In the genomic region with DNA sequence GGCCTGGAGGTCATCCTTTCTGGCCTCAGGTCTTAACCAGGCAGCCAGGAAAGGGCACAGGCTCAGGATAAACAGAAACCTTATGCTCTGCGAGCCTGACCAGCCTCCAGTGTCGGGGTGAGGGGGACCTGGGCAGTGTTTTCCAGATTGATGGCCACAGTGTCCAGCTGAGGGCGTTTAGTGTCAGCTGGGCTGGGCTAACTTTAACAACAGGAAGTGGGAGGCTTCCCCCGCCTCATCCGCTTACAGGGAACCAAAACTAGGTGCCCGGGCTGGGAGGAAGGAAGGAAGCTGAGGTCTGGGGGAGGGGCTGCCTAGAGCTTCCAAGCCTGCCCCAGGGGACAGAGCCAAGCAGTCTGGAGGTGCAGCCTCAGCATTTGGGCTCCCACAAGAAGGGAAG, we compare ENCODE assay signal across 8 mouse cellular contexts. TPM values are rescaled to one million over a fixed set of nuclear protein-coding genes. Genes with fewer than 3 reads are reported as not detected.
DNase-seq lines count a peak whose midpoint lies in the region; ATAC-seq and TF ChIP-seq lines count a peak whose summit lies in the region.

No protein-coding gene starts in this region.

- peaks cover 20% of the 10 kb centered on the region for H3K4me1 ChIP-seq in forebrain, postnatal 0 days (ENCODE audit: insufficient read depth)
- H3K4me1 ChIP-seq in lung, embryonic 16.5 days (replicated peaks; ENCODE audit: control insufficient read depth, insufficient read depth, low read length), result peaks cover 30% of the 10 kb centered on the region
- H3K4me1 ChIP-seq in neural tube, embryonic 15.5 days, result peaks cover 52% of the 10 kb centered on the region

- 57% methylated on average over 6 of the region's 6 CpGs for WGBS in forebrain, postnatal 0 days
- 14% methylated on average over 6 of the region's 6 CpGs for WGBS in lung, embryonic 16.5 days
- 22% methylated on average over 6 of the region's 6 CpGs for WGBS in neural tube, embryonic 15.5 days

- H3K9ac ChIP-seq in forebrain, postnatal 0 days, result no peak overlapping the region
- peak overlapping the region; percentile 61 for H3K9ac ChIP-seq in lung, embryonic 16.5 days (ENCODE audit: low read length)
- peak overlapping the region; percentile 42 for H3K9ac ChIP-seq in neural tube, embryonic 15.5 days (replicated peaks)

- intact Hi-C loops in heart, postnatal 36 days (cut with DNase I), result loop anchor here (1.0 to 5.0 kb wide), 2 partner anchors 13 to 106 kb away; a partner anchor contains a TSS

- H3K27ac ChIP-seq in forebrain, postnatal 0 days (ENCODE audit: low read depth, low read length), result no peak overlapping the region
- H3K27ac ChIP-seq in lung, embryonic 16.5 days (ENCODE audit: low read length), result peak overlapping the region; percentile 81
- H3K27ac ChIP-seq in neural tube, embryonic 15.5 days (replicated peaks), result no peak overlapping the region

- no peak overlapping the region for H3K4me3 ChIP-seq in forebrain, postnatal 0 days (ENCODE audit: low read depth, low read length)
- peak overlapping the region; percentile 23 for H3K4me3 ChIP-seq in lung, embryonic 16.5 days (ENCODE audit: low read length)
- H3K4me3 ChIP-seq in neural tube, embryonic 15.5 days (replicated peaks), result peak overlapping the region; percentile 12; the same call in 1 of the 2 replicates

- peak; percentile 14 for ATAC-seq in activated CD4-positive, CD25-positive, alpha-beta regulatory T cell, adult 4 months
- ATAC-seq in forebrain, postnatal 0 days, result no peak
- ATAC-seq in lung, embryonic 16.5 days (ENCODE audit: low read depth), result peak; percentile 5; the same call in 1 of the 2 replicates
- no peak for ATAC-seq in neural tube, embryonic 15.5 days (ENCODE audit: low FRiP score)

- peaks cover 27% of the 10 kb centered on the region for H3K36me3 ChIP-seq in forebrain, postnatal 0 days (ENCODE audit: insufficient read depth)
- H3K36me3 ChIP-seq in lung, embryonic 16.5 days (ENCODE audit: control insufficient read depth, insufficient read depth, low read length), result peaks cover 12% of the 10 kb centered on the region
- H3K36me3 ChIP-seq in neural tube, embryonic 15.5 days, result peaks cover 23% of the 10 kb centered on the region

- no peak for TF ChIP-seq CTCF in forebrain, postnatal 0 days (IDR thresholded peaks at IDR 0.05; ENCODE audit: low read depth)

- DNase-seq in 3134 (ENCODE audit: extremely low read depth, insufficient read length, low spot score), result peak; percentile 70
- DNase-seq in forebrain, postnatal 0 days, result no peak
- peak; percentile 85 to 89 for DNase-seq in heart, postnatal 36 days
- peak; percentile 85 to 91 for DNase-seq in kidney, postnatal 4 days
- DNase-seq in thymus, postnatal 10 days (ENCODE audit: low spot score in 2 of 2), result peak; percentile 73 to 77

- H3K9me3 ChIP-seq in forebrain, postnatal 0 days (ENCODE audit: low read length), result no peaks in the 10 kb centered on the region
- H3K9me3 ChIP-seq in lung, embryonic 16.5 days (ENCODE audit: control insufficient read depth, low read length), result no peaks in the 10 kb centered on the region
- no peaks in the 10 kb centered on the region for H3K9me3 ChIP-seq in neural tube, embryonic 15.5 days (replicated peaks)

- peak overlapping the region; percentile 98 for H3K4me2 ChIP-seq in forebrain, postnatal 0 days (ENCODE audit: low read depth)
- peak overlapping the region; percentile 99 for H3K4me2 ChIP-seq in lung, embryonic 16.5 days (ENCODE audit: low read depth, low read length)
- peak overlapping the region; percentile 96 for H3K4me2 ChIP-seq in neural tube, embryonic 15.5 days

- H3K27me3 ChIP-seq in forebrain, postnatal 0 days (ENCODE audit: insufficient read depth, low read length), result no peaks in the 10 kb centered on the region
- H3K27me3 ChIP-seq in lung, embryonic 16.5 days (ENCODE audit: control insufficient read depth, insufficient read depth, low read depth, low read length), result no peaks in the 10 kb centered on the region
- H3K27me3 ChIP-seq in neural tube, embryonic 15.5 days (replicated peaks), result no peaks in the 10 kb centered on the region

RNA-seq across cellular contexts. Expression of a gene that starts 3.3 kb away (rescaled TPM):
- 10 to 100 TPM; 16.7 to 20.0 TPM for polyA plus RNA-seq in activated CD4-positive, CD25-positive, alpha-beta regulatory T cell, adult 4 months (2017; shearing (Covaris generic))
- total RNA-seq in forebrain, postnatal 0 days (2014; rRNA removed), result 43.5 and 44.5 TPM in 2 replicates
- 16.5 and 16.7 TPM in 2 replicates for polyA plus RNA-seq in forebrain, postnatal 0 days (2015; fragmentation: Nextera tagmentation; extraction: Ambion mirVana)
- total RNA-seq in heart, postnatal 36 days (2021), result 10 to 100 TPM; 56.6 to 56.8 TPM
- 12.9 and 13.7 TPM in 2 replicates for polyA plus RNA-seq in lung, embryonic 16.5 days (2015; fragmentation: Nextera tagmentation; extraction: Ambion mirVana)
- polyA plus RNA-seq in neural tube, embryonic 15.5 days (2015; fragmentation: Nextera tagmentation; extraction: Ambion mirVana), result 13.9 and 16.4 TPM in 2 replicates

RNA-seq across cellular contexts. Expression of a gene that starts 57.5 kb away (rescaled TPM):
- 1,000 to 10,000 TPM; 1,290 to 1,880 TPM for polyA plus RNA-seq in activated CD4-positive, CD25-positive, alpha-beta regulatory T cell, adult 4 months (2017; shearing (Covaris generic))
- total RNA-seq in forebrain, postnatal 0 days (2014; rRNA removed), result 890 and 984 TPM in 2 replicates
- 678 and 804 TPM in 2 replicates for polyA plus RNA-seq in forebrain, postnatal 0 days (2015; fragmentation: Nextera tagmentation; extraction: Ambion mirVana)
- total RNA-seq in heart, postnatal 36 days (2021), result 100 to 1,000 TPM; 281 to 289 TPM
- 951 and 977 TPM in 2 replicates for polyA plus RNA-seq in lung, embryonic 16.5 days (2015; fragmentation: Nextera tagmentation; extraction: Ambion mirVana)
- 656 and 712 TPM in 2 replicates for polyA plus RNA-seq in neural tube, embryonic 15.5 days (2015; fragmentation: Nextera tagmentation; extraction: Ambion mirVana)

Comparison
In these comparisons a context has a peak if more than half of its experiments do, and no peak if none do; other contexts are left out.
1. ATAC-seq: peak in activated CD4-positive, CD25-positive, alpha-beta regulatory T cell, adult 4 months (single experiment) and lung, embryonic 16.5 days (single experiment); none in forebrain, postnatal 0 days (single experiment) and neural tube, embryonic 15.5 days (single experiment).
2. Peak in every context shown above with its lines, with median percentiles within 50 percentile points of each other: H3K4me2 ChIP-seq.